Mouse (Mus musculus): ENCODE measurements around the gene Plekhm3. TPM values are rescaled to one million over a fixed set of nuclear protein-coding genes. Genes with fewer than 3 reads are reported as not detected.

Plekhm3 gene
- polyA plus RNA-seq, 1 experiment from 2014 or later: 16.0 TPM

GRCm38 (mm10) chr1:64878795-64879240 lies 77.8 kb downstream of the Plekhm3 start:
- Histone ChIP-seq H3K27ac (no peak overlapping the region), H3K36me3 (ENCODE audit: inconsistent target) (peaks cover 63% of the 10 kb centered on the region), H3K4me3 (ENCODE audit: inconsistent target) (no peak overlapping the region), H3K79me2 (ENCODE audit: inconsistent target) (peaks cover 73% of the 10 kb centered on the region)
- 95% methylated on average over 12 of the region's 12 CpGs for WGBS (ENCODE audit: missing documents)

- H3K27ac ChIP-seq: peak overlapping the region; percentile 86
- H3K79me2 ChIP-seq (ENCODE audit: inconsistent target): peaks cover 84% of the 10 kb centered on the region
- H3K4me3 ChIP-seq (ENCODE audit: inconsistent target): no peak overlapping the region
- 3% methylated on average over 3 of the region's 3 CpGs for WGBS (ENCODE audit: missing documents)
- peaks cover 55% of the 10 kb centered on the region for H3K36me3 ChIP-seq (ENCODE audit: inconsistent target)
Observed at GRCm38 (mm10) chr1:64876276-64876675, 80.3 kb downstream of the Plekhm3 start.

GRCm38 (mm10) chr1:64875712-64876111 lies 80.9 kb downstream of the Plekhm3 start:
- 53% methylated on average over 5 of the region's 5 CpGs for WGBS (ENCODE audit: missing documents)
- Histone ChIP-seq H3K4me3 (ENCODE audit: inconsistent target) (no peak overlapping the region), H3K79me2 (ENCODE audit: inconsistent target) (peaks cover 81% of the 10 kb centered on the region), H3K36me3 (ENCODE audit: inconsistent target) (peaks cover 49% of the 10 kb centered on the region), H3K27ac (peak overlapping the region; percentile 86)

GRCm38 (mm10) chr1:64875156-64875555 lies 81.5 kb downstream of the Plekhm3 start:
- Histone ChIP-seq H3K79me2 (ENCODE audit: inconsistent target) (peaks cover 75% of the 10 kb centered on the region), H3K36me3 (ENCODE audit: inconsistent target) (peaks cover 44% of the 10 kb centered on the region), H3K27ac (peak overlapping the region; percentile 86), H3K4me3 (ENCODE audit: inconsistent target) (no peak overlapping the region)
- WGBS (ENCODE audit: missing documents): 100% methylated on average over 1 of the region's 1 CpGs

GRCm38 (mm10) chr1:64871956-64872355 lies 84.7 kb downstream of the Plekhm3 start:
- Histone ChIP-seq H3K4me3 (ENCODE audit: inconsistent target) (no peak overlapping the region), H3K36me3 (ENCODE audit: inconsistent target) (0 out of 2 replicates have a peak, but pooled peaks cover 18% of the 10 kb centered on the region), H3K79me2 (ENCODE audit: inconsistent target) (peaks cover 68% of the 10 kb centered on the region), H3K27ac (no peak overlapping the region)
- 98% methylated on average over 5 of the region's 5 CpGs for WGBS (ENCODE audit: missing documents)

- peaks cover 25% of the 10 kb centered on the region; the same call in 1 of the 2 replicates for H3K36me3 ChIP-seq (ENCODE audit: inconsistent target)
- no peak overlapping the region for H3K4me3 ChIP-seq (ENCODE audit: inconsistent target)
- 42% methylated on average over 4 of the region's 4 CpGs for WGBS (ENCODE audit: missing documents)
- H3K27ac ChIP-seq: 0 out of 2 replicates have a peak overlapping the region, but pooled peaks have one; percentile 24
- H3K79me2 ChIP-seq (ENCODE audit: inconsistent target): peaks cover 73% of the 10 kb centered on the region
Observed at GRCm38 (mm10) chr1:64867684-64868083, 88.9 kb downstream of the Plekhm3 start.

- H3K79me2 ChIP-seq (ENCODE audit: inconsistent target): peaks cover 62% of the 10 kb centered on the region
- WGBS (ENCODE audit: missing documents): 47% methylated on average over 1 of the region's 1 CpGs
- peaks cover 24% of the 10 kb centered on the region; the same call in 1 of the 2 replicates for H3K36me3 ChIP-seq (ENCODE audit: inconsistent target)
- H3K4me3 ChIP-seq (ENCODE audit: inconsistent target): no peak overlapping the region
- H3K27ac ChIP-seq: no peak overlapping the region
Observed at GRCm38 (mm10) chr1:64866140-64866539, 90.5 kb downstream of the Plekhm3 start.

GRCm38 (mm10) chr1:64860235-64860920 lies 96.2 kb downstream of the Plekhm3 start:
- Histone ChIP-seq H3K4me3 (ENCODE audit: inconsistent target) (no peak overlapping the region), H3K36me3 (ENCODE audit: inconsistent target) (peaks cover 46% of the 10 kb centered on the region), H3K79me2 (ENCODE audit: inconsistent target) (peaks cover 28% of the 10 kb centered on the region), H3K27ac (no peak overlapping the region)
- 89% methylated on average over 10 of the region's 11 CpGs for WGBS (ENCODE audit: missing documents)

- Histone ChIP-seq H3K27ac (no peak overlapping the region), H3K4me3 (ENCODE audit: inconsistent target) (no peak overlapping the region), H3K79me2 (ENCODE audit: inconsistent target) (peaks cover 28% of the 10 kb centered on the region; the same call in 1 of the 2 replicates), H3K36me3 (ENCODE audit: inconsistent target) (peaks cover 50% of the 10 kb centered on the region)
- 93% methylated on average over 5 of the region's 5 CpGs for WGBS (ENCODE audit: missing documents)
Observed at GRCm38 (mm10) chr1:64859826-64860225, 96.8 kb downstream of the Plekhm3 start.

- Histone ChIP-seq H3K27ac (no peak overlapping the region), H3K4me3 (ENCODE audit: inconsistent target) (no peak overlapping the region), H3K79me2 (ENCODE audit: inconsistent target) (peaks cover 53% of the 10 kb centered on the region; the same call in 1 of the 2 replicates), H3K36me3 (ENCODE audit: inconsistent target) (peaks cover 26% of the 10 kb centered on the region)
- 94% methylated on average over 5 of the region's 5 CpGs for WGBS (ENCODE audit: missing documents)
Observed at GRCm38 (mm10) chr1:64854835-64855234, 101.8 kb downstream of the Plekhm3 start.

GRCm38 (mm10) chr1:64853738-64854730 lies 102.6 kb downstream of the Plekhm3 start:
- Histone ChIP-seq H3K27ac (no peak overlapping the region), H3K36me3 (ENCODE audit: inconsistent target) (peaks cover 24% of the 10 kb centered on the region), H3K79me2 (ENCODE audit: inconsistent target) (peaks cover 61% of the 10 kb centered on the region; the same call in 1 of the 2 replicates), H3K4me3 (ENCODE audit: inconsistent target) (no peak overlapping the region)
- 92% methylated on average over 5 of the region's 5 CpGs for WGBS (ENCODE audit: missing documents)

- H3K27ac ChIP-seq: no peak overlapping the region
- no peak overlapping the region for H3K4me3 ChIP-seq (ENCODE audit: inconsistent target)
- WGBS (ENCODE audit: missing documents): 100% methylated on average over 1 of the region's 2 CpGs
- peaks cover 67% of the 10 kb centered on the region; the same call in 1 of the 2 replicates for H3K79me2 ChIP-seq (ENCODE audit: inconsistent target)
- H3K36me3 ChIP-seq (ENCODE audit: inconsistent target): peaks cover 24% of the 10 kb centered on the region
Observed at GRCm38 (mm10) chr1:64853244-64853643, 103.4 kb downstream of the Plekhm3 start.

- Histone ChIP-seq H3K79me2 (ENCODE audit: inconsistent target) (peaks cover 76% of the 10 kb centered on the region; the same call in 1 of the 2 replicates), H3K36me3 (ENCODE audit: inconsistent target) (peaks cover 24% of the 10 kb centered on the region), H3K4me3 (ENCODE audit: inconsistent target) (no peak overlapping the region), H3K27ac (no peak overlapping the region)
- 92% methylated on average over 2 of the region's 2 CpGs for whole genome bisulfite sequencing (ENCODE audit: missing documents)
Observed at GRCm38 (mm10) chr1:64852272-64852671, 104.4 kb downstream of the Plekhm3 start.

- Histone ChIP-seq H3K4me3 (ENCODE audit: inconsistent target) (no peak overlapping the region), H3K79me2 (ENCODE audit: inconsistent target) (peaks cover 90% of the 10 kb centered on the region; the same call in 1 of the 2 replicates), H3K36me3 (ENCODE audit: inconsistent target) (peaks cover 16% of the 10 kb centered on the region; the same call in 1 of the 2 replicates), H3K27ac (no peak overlapping the region)
- WGBS (ENCODE audit: missing documents): 95% methylated on average over 2 of the region's 2 CpGs
Observed at GRCm38 (mm10) chr1:64850345-64850744, 106.3 kb downstream of the Plekhm3 start.
